Comparison of ENCODE assay signal across 8 mouse cellular contexts in genomic region chr4:141962811-141963685, GRCm38 (mm10). TPM values are rescaled to one million over a fixed set of nuclear protein-coding genes. Genes with fewer than 3 reads are reported as not detected.
DNase-seq lines count a peak whose midpoint lies in the region; ATAC-seq lines count a peak whose summit lies in the region.

No protein-coding gene starts in this region.

- H3K27me3 ChIP-seq in limb, embryonic 15.5 days, result no peaks in the 10 kb centered on the region
- H3K27me3 ChIP-seq in neural tube, embryonic 11.5 days (ENCODE audit: control insufficient read depth, insufficient read depth, low read length), result no peaks in the 10 kb centered on the region

- H3K4me1 ChIP-seq in limb, embryonic 15.5 days, result peaks cover 13% of the 10 kb centered on the region
- 0 out of 2 replicates have a peak, but pooled peaks cover 3% of the 10 kb centered on the region for H3K4me1 ChIP-seq in neural tube, embryonic 11.5 days (ENCODE audit: control insufficient read depth, insufficient read depth, low read length)

- H3K4me2 ChIP-seq in limb, embryonic 15.5 days, result peak overlapping the region; percentile 14; the same call in 1 of the 2 replicates
- H3K4me2 ChIP-seq in neural tube, embryonic 11.5 days (ENCODE audit: low read depth), result no peak overlapping the region

- no peak overlapping the region for H3K4me3 ChIP-seq in limb, embryonic 15.5 days
- H3K4me3 ChIP-seq in neural tube, embryonic 11.5 days (ENCODE audit: low read depth, low read length), result no peak overlapping the region

- no peak overlapping the region for H3K27ac ChIP-seq in limb, embryonic 15.5 days
- H3K27ac ChIP-seq in neural tube, embryonic 11.5 days (ENCODE audit: low read depth, low read length), result no peak overlapping the region

- WGBS in limb, embryonic 15.5 days, result 13% methylated on average over 23 of the region's 23 CpGs
- 11% methylated on average over 23 of the region's 23 CpGs for WGBS in neural tube, embryonic 11.5 days

- ATAC-seq in hematopoietic stem cell, adult 5-6 weeks (replicated peaks in 1 of 2; ENCODE audit: insufficient read depth in 1 of 2, low FRiP score in 2 of 2, low TSS enrichment in 1 of 2, low read depth in 1 of 2, poor library complexity in 2 of 2, severe bottlenecking in 2 of 2), result peak; percentile 64 to 79
- ATAC-seq in limb, embryonic 15.5 days (ENCODE audit: insufficient number of reproducible peaks, low FRiP score, low TSS enrichment, low read depth), result no peak
- 0 out of 2 replicates have a peak, but pooled peaks have one; percentile 16 for ATAC-seq in neural tube, embryonic 11.5 days (ENCODE audit: insufficient read depth, low FRiP score, low TSS enrichment)

- DNase-seq in layer of hippocampus, postnatal 10 days (ENCODE audit: low spot score in 2 of 2), result peak; percentile 69 to 73
- DNase-seq in layer of hippocampus, adult 8-10 months (ENCODE audit: low spot score in 2 of 2), result no peak
- peak; percentile 74 for DNase-seq in R1 (ENCODE audit: low read depth, low spot score)
- DNase-seq in embryo, embryonic 9.5 days (ENCODE audit: extremely low spot score), result peak; percentile 78
- peak; percentile 78 for DNase-seq in neural tube, embryonic 11.5 days (ENCODE audit: low spot score)
- DNase-seq in adipocyte (ENCODE audit: low spot score), result no peak

- 0 out of 2 replicates have a peak, but pooled peaks cover 5% of the 10 kb centered on the region for H3K9me3 ChIP-seq in limb, embryonic 15.5 days
- H3K9me3 ChIP-seq in neural tube, embryonic 11.5 days (ENCODE audit: control insufficient read depth, low read length), result peaks cover 2% of the 10 kb centered on the region; the same call in 1 of the 2 replicates

- H3K9ac ChIP-seq in limb, embryonic 15.5 days, result no peak overlapping the region
- H3K9ac ChIP-seq in neural tube, embryonic 11.5 days (ENCODE audit: low read length), result no peak overlapping the region; the same call in 1 of the 2 replicates

- no peaks in the 10 kb centered on the region for H3K36me3 ChIP-seq in limb, embryonic 15.5 days
- no peaks in the 10 kb centered on the region for H3K36me3 ChIP-seq in neural tube, embryonic 11.5 days (ENCODE audit: control insufficient read depth, insufficient read depth, low read length)

RNA-seq across cellular contexts. Expression of gene Fhad1, which starts 51.8 kb away (rescaled TPM):
- total RNA-seq in layer of hippocampus, postnatal 10 days (2021), result 1 to 10 TPM; 2.1 to 3.5 TPM
- 10 to 100 TPM in 1 of 4 experiments, 1 to 10 TPM in 3; 6.9 to 10.4 (median 9.0) TPM for total RNA-seq in layer of hippocampus, adult 8-10 months (2022)
- total RNA-seq in hematopoietic stem cell, adult 5-6 weeks (2017), result not detected in 2 replicates
- 3.9 and 5.5 TPM in 2 replicates for polyA plus RNA-seq in limb, embryonic 15.5 days (2015; fragmentation: Nextera tagmentation; extraction: Ambion mirVana)
- polyA plus RNA-seq in neural tube, embryonic 11.5 days (2014; fragmentation: Nextera tagmentation; extraction: Ambion mirVana), result 1.5 and 1.8 TPM in 2 replicates

Comparison
In these comparisons a context has a peak if more than half of its experiments do, and no peak if none do; other contexts are left out.
1. DNase-seq: peak in layer of hippocampus, postnatal 10 days (2 of 2), R1 (single experiment), embryo, embryonic 9.5 days (single experiment) and neural tube, embryonic 11.5 days (single experiment); none in layer of hippocampus, adult 8-10 months (0 of 2) and adipocyte (single experiment).